Mouse (Mus musculus): ENCODE data around the gene Rptor. TPM values are rescaled to one million over a fixed set of nuclear protein-coding genes. Genes with fewer than 3 reads are reported as not detected.
A peak's percentile ranks its signal among the peaks of the same experiment; 100 is the strongest.

Rptor gene
- polyA plus RNA-seq, 1 experiment from 2014 or later = 7.1 TPM

DNA sequence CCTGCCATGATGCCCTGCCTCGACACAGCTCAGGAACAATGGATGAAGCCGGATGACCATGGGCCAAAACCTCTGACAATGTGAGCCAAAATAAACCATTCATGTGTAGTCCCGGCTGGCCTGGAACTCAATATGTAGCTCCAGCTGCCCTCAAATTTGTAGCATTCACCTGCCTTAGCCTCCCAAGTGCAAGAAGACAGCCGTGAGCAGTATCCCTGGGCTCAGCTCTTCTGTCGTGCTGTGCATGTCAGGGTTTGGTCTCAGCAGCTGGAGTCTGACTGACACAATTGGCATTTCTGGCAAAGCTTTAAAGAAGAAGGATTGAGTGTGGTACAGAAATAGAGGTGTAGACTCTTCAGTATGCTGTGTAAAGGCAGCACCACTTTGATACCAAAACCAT lies 276.9 kb downstream of the Rptor start:
- no peak for ATAC-seq (replicated peaks; ENCODE audit: low FRiP score, low read depth)
- Histone ChIP-seq H3K4me1 (replicated peaks; ENCODE audit: insufficient read depth, low read length) (no peaks in the 10 kb centered on the region), H3K9ac (ENCODE audit: low read depth, low read length) (no peak overlapping the region), H3K27me3 (ENCODE audit: insufficient read depth, low read length) (no peaks in the 10 kb centered on the region), H3K36me3 (ENCODE audit: insufficient read depth, low read length) (peaks cover 24% of the 10 kb centered on the region), H3K27ac (no peak overlapping the region), H3K4me3 (replicated peaks; ENCODE audit: low read depth, low read length) (no peak overlapping the region), H3K9me3 (replicated peaks; ENCODE audit: low read length) (no peaks in the 10 kb centered on the region), H3K4me2 (ENCODE audit: low read length) (no peak overlapping the region)
- no peak for TF ChIP-seq CTCF (IDR thresholded peaks at IDR 0.05; ENCODE audit: low read depth)
- WGBS = 94% methylated on average over 5 of the region's 5 CpGs
- no peak for DNase-seq (ENCODE audit: low spot score)

DNA sequence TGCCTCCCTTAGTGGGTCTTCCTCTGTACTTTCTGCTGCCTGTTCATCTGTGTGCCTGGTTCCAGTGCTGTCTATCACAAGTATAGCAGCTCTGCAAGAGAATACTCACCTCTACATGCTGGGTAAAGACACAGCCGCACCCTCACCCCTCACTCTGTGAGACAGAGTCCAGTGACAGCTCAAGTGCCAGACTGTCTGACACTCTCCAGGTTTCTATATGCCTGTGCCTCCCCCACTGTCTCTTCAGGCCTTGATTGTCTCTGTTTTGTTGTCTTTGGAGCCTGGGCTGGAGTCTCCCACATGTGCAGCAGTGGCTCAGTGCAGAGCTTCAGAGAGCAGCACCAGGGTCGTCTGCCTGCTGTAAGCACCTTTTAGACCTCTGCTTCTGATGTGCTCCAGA lies 280.9 kb downstream of the Rptor start:
- Histone ChIP-seq H3K9me3 (replicated peaks; ENCODE audit: low read length) (no peaks in the 10 kb centered on the region), H3K36me3 (ENCODE audit: insufficient read depth, low read length) (peaks cover 19% of the 10 kb centered on the region), H3K4me1 (replicated peaks; ENCODE audit: insufficient read depth, low read length) (no peaks in the 10 kb centered on the region), H3K27ac (no peak overlapping the region), H3K27me3 (ENCODE audit: insufficient read depth, low read length) (no peaks in the 10 kb centered on the region), H3K9ac (ENCODE audit: low read depth, low read length) (no peak overlapping the region), H3K4me2 (ENCODE audit: low read length) (no peak overlapping the region), H3K4me3 (replicated peaks; ENCODE audit: low read depth, low read length) (no peak overlapping the region)
- 44% methylated on average over 2 of the region's 2 CpGs for WGBS
- DNase-seq (ENCODE audit: low spot score) (peak; percentile 16), ATAC-seq (replicated peaks; ENCODE audit: low FRiP score, low read depth) (no peak)
- no peak for TF ChIP-seq CTCF (IDR thresholded peaks at IDR 0.05; ENCODE audit: low read depth)

DNA sequence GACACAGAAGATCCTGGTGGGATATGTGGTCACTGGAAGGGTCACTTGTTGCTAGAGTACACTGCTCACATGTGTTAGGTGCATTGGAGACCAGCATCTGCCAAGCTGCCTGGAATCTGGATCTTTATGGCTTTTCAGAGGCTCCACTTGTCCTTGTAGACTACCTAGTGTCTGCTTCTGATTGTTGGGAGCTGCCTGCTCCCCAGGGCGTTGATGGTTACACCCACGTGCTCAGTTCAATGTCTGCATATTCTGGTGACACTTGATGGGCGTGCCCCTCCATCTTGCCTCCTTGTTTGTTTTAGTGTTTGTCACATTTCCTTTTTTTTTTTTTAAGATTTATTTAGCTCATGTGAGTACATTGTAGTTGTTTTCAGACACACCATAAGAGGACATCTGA lies 287.3 kb downstream of the Rptor start:
- ATAC-seq (replicated peaks; ENCODE audit: low FRiP score, low read depth) (no peak), DNase-seq (ENCODE audit: low spot score) (no peak)
- no peak overlapping the region for H3K27ac ChIP-seq
- no peak overlapping the region for H3K9ac ChIP-seq (ENCODE audit: low read depth, low read length)
- H3K9me3 ChIP-seq (replicated peaks; ENCODE audit: low read length) = no peaks in the 10 kb centered on the region
- no peak for TF ChIP-seq CTCF (IDR thresholded peaks at IDR 0.05; ENCODE audit: low read depth)
- no peak overlapping the region for H3K4me2 ChIP-seq (ENCODE audit: low read length)
- H3K36me3 ChIP-seq (ENCODE audit: insufficient read depth, low read length) = peaks cover 32% of the 10 kb centered on the region; the same call in 1 of the 2 replicates
- 76% methylated on average over 3 of the region's 3 CpGs for WGBS
- H3K4me3 ChIP-seq (replicated peaks; ENCODE audit: low read depth, low read length) = no peak overlapping the region
- no peaks in the 10 kb centered on the region for H3K4me1 ChIP-seq (replicated peaks; ENCODE audit: insufficient read depth, low read length)
- no peaks in the 10 kb centered on the region for H3K27me3 ChIP-seq (ENCODE audit: insufficient read depth, low read length)

DNA sequence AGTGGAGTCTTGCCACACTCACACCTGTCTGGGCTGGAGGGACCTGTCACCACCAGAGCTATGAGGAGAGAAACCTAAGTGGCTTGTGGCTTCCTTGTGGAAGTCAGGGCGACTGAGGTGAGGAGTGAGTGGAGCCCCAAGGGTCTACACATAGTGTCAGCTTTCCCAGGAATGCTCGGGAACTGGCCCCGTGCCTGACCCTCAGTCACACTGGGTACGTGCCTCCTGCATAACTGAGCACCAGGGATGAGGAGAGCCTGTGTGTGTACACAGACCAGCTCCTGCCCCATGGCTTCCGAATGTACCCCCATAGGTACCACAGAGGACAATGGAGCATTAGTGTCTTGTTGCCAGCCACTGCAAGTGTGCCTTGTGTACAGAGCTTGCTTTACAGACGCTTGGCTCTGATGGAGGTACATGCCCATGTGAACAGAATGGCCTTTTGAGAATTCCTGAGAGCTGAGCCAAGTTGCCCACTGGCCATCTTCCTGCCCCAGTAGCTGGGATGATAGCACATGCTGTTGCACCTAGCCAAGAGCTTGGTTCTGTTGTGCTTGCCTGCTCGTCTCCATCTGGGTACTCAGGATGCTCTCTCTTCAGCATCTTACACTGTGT lies 289.0 kb downstream of the Rptor start:
- ATAC-seq (replicated peaks; ENCODE audit: low FRiP score, low read depth) (no peak), DNase-seq (ENCODE audit: low spot score) (no peak)
- WGBS = 94% methylated on average over 7 of the region's 7 CpGs
- no peak overlapping the region for H3K4me2 ChIP-seq (ENCODE audit: low read length)
- H3K27ac ChIP-seq = no peak overlapping the region
- no peak for TF ChIP-seq CTCF (IDR thresholded peaks at IDR 0.05; ENCODE audit: low read depth)
- peaks cover 34% of the 10 kb centered on the region for H3K36me3 ChIP-seq (ENCODE audit: insufficient read depth, low read length)
- no peaks in the 10 kb centered on the region for H3K9me3 ChIP-seq (replicated peaks; ENCODE audit: low read length)
- no peaks in the 10 kb centered on the region for H3K27me3 ChIP-seq (ENCODE audit: insufficient read depth, low read length)
- no peak overlapping the region for H3K4me3 ChIP-seq (replicated peaks; ENCODE audit: low read depth, low read length)
- no peaks in the 10 kb centered on the region for H3K4me1 ChIP-seq (replicated peaks; ENCODE audit: insufficient read depth, low read length)
- H3K9ac ChIP-seq (ENCODE audit: low read depth, low read length) = no peak overlapping the region

DNA sequence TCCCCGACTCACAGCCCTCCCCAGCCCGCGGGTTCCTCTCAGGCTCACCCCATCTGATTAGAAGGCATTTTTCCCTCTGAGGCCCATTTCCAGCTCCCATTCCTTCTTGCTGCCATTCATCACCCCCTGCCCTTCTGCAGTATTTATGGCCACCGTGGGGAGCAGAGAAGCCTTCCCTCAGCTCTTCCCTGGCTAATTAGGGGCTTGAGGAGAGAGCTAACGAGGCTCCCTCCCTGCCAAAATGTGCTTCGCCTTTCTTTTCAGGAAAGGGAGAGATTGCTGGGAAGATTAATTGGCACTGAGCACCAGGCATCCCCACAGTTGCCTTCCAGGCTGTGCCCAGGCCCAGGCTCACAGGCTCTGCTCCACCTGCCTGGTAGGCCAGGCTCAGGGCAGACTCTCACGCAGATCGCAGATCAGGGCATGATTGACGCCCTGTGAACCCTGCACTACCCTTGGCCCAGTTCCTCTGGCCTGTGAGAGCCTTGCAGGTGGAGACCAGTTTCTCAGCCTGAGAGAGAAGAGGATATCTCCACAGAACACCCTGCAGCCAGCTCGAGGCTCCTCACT lies 291.0 kb downstream of the Rptor start:
- Histone ChIP-seq H3K27me3 (ENCODE audit: insufficient read depth, low read length) (no peaks in the 10 kb centered on the region), H3K27ac (no peak overlapping the region), H3K36me3 (ENCODE audit: insufficient read depth, low read length) (peaks cover 42% of the 10 kb centered on the region), H3K4me2 (ENCODE audit: low read length) (no peak overlapping the region), H3K9me3 (replicated peaks; ENCODE audit: low read length) (no peaks in the 10 kb centered on the region), H3K4me1 (replicated peaks; ENCODE audit: insufficient read depth, low read length) (no peaks in the 10 kb centered on the region), H3K4me3 (replicated peaks; ENCODE audit: low read depth, low read length) (no peak overlapping the region), H3K9ac (ENCODE audit: low read depth, low read length) (no peak overlapping the region)
- DNase-seq (ENCODE audit: low spot score) (no peak), ATAC-seq (replicated peaks; ENCODE audit: low FRiP score, low read depth) (no peak)
- TF ChIP-seq CTCF (IDR thresholded peaks at IDR 0.05; ENCODE audit: low read depth) = no peak
- 61% methylated on average over 10 of the region's 10 CpGs for WGBS

DNA sequence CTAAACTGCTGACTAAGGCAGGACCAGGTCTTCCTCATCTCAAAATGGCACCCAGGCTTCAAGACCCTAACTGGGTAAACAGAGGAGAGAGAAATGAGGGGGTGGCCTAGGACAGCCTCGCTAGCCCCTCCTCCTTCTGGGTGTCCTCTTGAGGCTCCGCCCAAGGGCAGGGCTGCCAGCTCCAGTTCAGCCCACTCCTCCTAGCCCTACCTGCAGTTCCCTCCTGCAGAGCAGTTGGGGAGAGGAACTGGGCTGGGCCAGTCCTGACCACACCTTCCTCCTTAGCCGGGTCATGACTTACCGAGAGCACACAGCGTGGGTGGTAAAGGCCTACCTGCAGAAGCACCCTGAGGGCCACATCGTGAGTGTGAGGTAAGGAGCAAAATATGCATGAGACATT lies 291.9 kb downstream of the Rptor start:
- no peaks in the 10 kb centered on the region for H3K4me1 ChIP-seq (replicated peaks; ENCODE audit: insufficient read depth, low read length)
- WGBS = 56% methylated on average over 6 of the region's 6 CpGs
- no peak overlapping the region for H3K4me2 ChIP-seq (ENCODE audit: low read length)
- TF ChIP-seq CTCF (IDR thresholded peaks at IDR 0.05; ENCODE audit: low read depth) = no peak
- peak; percentile 50 for ATAC-seq (replicated peaks; ENCODE audit: low FRiP score, low read depth)
- peaks cover 35% of the 10 kb centered on the region for H3K36me3 ChIP-seq (ENCODE audit: insufficient read depth, low read length)
- H3K9me3 ChIP-seq (replicated peaks; ENCODE audit: low read length) = no peaks in the 10 kb centered on the region
- H3K4me3 ChIP-seq (replicated peaks; ENCODE audit: low read depth, low read length) = no peak overlapping the region
- peak; percentile 11 for DNase-seq (ENCODE audit: low spot score)
- H3K9ac ChIP-seq (ENCODE audit: low read depth, low read length) = no peak overlapping the region
- no peak overlapping the region for H3K27ac ChIP-seq
- no peaks in the 10 kb centered on the region for H3K27me3 ChIP-seq (ENCODE audit: insufficient read depth, low read length)

DNA sequence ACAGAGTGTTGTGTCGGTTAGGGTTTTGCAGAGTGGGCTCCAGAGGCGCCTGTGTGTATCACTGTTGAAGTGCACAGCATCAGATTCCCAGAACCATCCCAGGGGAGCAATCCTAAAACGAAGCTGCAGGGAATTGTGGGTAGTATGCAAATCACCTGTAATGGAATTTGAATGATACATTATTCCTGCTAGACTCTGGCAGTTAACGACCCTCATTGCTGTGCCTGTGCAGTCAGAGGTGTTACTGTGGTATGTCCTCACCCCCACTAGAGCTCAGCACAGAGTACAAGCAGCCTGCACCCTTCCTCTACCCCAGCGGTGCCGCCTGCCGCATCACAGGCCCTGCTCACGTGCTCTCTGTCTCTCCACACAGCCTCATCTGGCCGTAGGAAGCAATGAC lies 294.3 kb downstream of the Rptor start:
- H3K4me2 ChIP-seq (ENCODE audit: low read length) = no peak overlapping the region
- peaks cover 23% of the 10 kb centered on the region for H3K36me3 ChIP-seq (ENCODE audit: insufficient read depth, low read length)
- DNase-seq (ENCODE audit: low spot score) (no peak), ATAC-seq (replicated peaks; ENCODE audit: low FRiP score, low read depth) (no peak)
- no peaks in the 10 kb centered on the region for H3K4me1 ChIP-seq (replicated peaks; ENCODE audit: insufficient read depth, low read length)
- H3K4me3 ChIP-seq (replicated peaks; ENCODE audit: low read depth, low read length) = no peak overlapping the region
- no peaks in the 10 kb centered on the region for H3K27me3 ChIP-seq (ENCODE audit: insufficient read depth, low read length)
- WGBS = 80% methylated on average over 9 of the region's 9 CpGs
- H3K9ac ChIP-seq (ENCODE audit: low read depth, low read length) = no peak overlapping the region
- H3K27ac ChIP-seq = no peak overlapping the region
- no peaks in the 10 kb centered on the region for H3K9me3 ChIP-seq (replicated peaks; ENCODE audit: low read length)
- no peak for TF ChIP-seq CTCF (IDR thresholded peaks at IDR 0.05; ENCODE audit: low read depth)

Data from kidney, postnatal 0 days (tissue).